Mouse (Mus musculus): ENCODE results near the gene Col15a1. TPM values are rescaled to one million over a fixed set of nuclear protein-coding genes. Genes with fewer than 3 reads are reported as not detected.

Gene Col15a1
- polyA plus RNA-seq, 1 experiment from 2014 or later = 25.0 TPM

GRCm38 (mm10) chr4:47333541-47333940 is 125.6 kb downstream of the Col15a1 start:
- 90% methylated on average over 3 of the region's 3 CpGs for WGBS

GRCm38 (mm10) chr4:47336941-47337600 is 129.1 kb downstream of the Col15a1 start:
- Histone ChIP-seq H3K4me3 (no peak overlapping the region), H3K4me1 (peaks cover 5% of the 10 kb centered on the region; the same call in 1 of the 2 replicates), H3K36me3 (no peaks in the 10 kb centered on the region), H3K27me3 (no peaks in the 10 kb centered on the region), H3K4me2 (no peak overlapping the region), H3K9me3 (no peaks in the 10 kb centered on the region), H3K27ac (no peak overlapping the region), H3K9ac (no peak overlapping the region)
- no peak for ATAC-seq (ENCODE audit: insufficient number of reproducible peaks, low FRiP score, low TSS enrichment, low read depth)
- 54% methylated on average over 3 of the region's 3 CpGs for WGBS

More at GRCm38 (mm10) chr4:47333541-47333940, 125.6 kb downstream of the Col15a1 start:
- no peaks in the 10 kb centered on the region for H3K27me3 ChIP-seq
- H3K9me3 ChIP-seq = no peaks in the 10 kb centered on the region
- H3K4me2 ChIP-seq = no peak overlapping the region
- H3K9ac ChIP-seq = no peak overlapping the region
- H3K27ac ChIP-seq = no peak overlapping the region
- no peak for ATAC-seq (ENCODE audit: insufficient number of reproducible peaks, low FRiP score, low TSS enrichment, low read depth)
- H3K4me1 ChIP-seq = 0 out of 2 replicates have a peak, but pooled peaks cover 2% of the 10 kb centered on the region
- no peaks in the 10 kb centered on the region for H3K36me3 ChIP-seq
- H3K4me3 ChIP-seq = no peak overlapping the region

- WGBS = 33% methylated on average over 8 of the region's 8 CpGs
- Histone ChIP-seq H3K9me3 (no peaks in the 10 kb centered on the region), H3K9ac (no peak overlapping the region), H3K27me3 (no peaks in the 10 kb centered on the region), H3K4me3 (no peak overlapping the region), H3K27ac (no peak overlapping the region), H3K4me2 (no peak overlapping the region), H3K4me1 (peaks cover 13% of the 10 kb centered on the region), H3K36me3 (no peaks in the 10 kb centered on the region)
- no peak for ATAC-seq (ENCODE audit: insufficient number of reproducible peaks, low FRiP score, low TSS enrichment, low read depth)
Observed at GRCm38 (mm10) chr4:47342632-47343031, 134.7 kb downstream of the Col15a1 start.

GRCm38 (mm10) chr4:47347022-47347421 is 139.1 kb downstream of the Col15a1 start:
- H3K9ac ChIP-seq = no peak overlapping the region
- H3K4me1 ChIP-seq = peaks cover 17% of the 10 kb centered on the region
- H3K9me3 ChIP-seq = no peaks in the 10 kb centered on the region
- no peak overlapping the region for H3K4me2 ChIP-seq
- 66% methylated on average over 4 of the region's 4 CpGs for WGBS
- no peaks in the 10 kb centered on the region for H3K27me3 ChIP-seq
- ATAC-seq (ENCODE audit: insufficient number of reproducible peaks, low FRiP score, low TSS enrichment, low read depth) = no peak
- H3K27ac ChIP-seq = no peak overlapping the region
- no peaks in the 10 kb centered on the region for H3K36me3 ChIP-seq
- no peak overlapping the region for H3K4me3 ChIP-seq

GRCm38 (mm10) chr4:47349759-47350158 is 141.8 kb downstream of the Col15a1 start:
- Histone ChIP-seq H3K9ac (no peak overlapping the region), H3K27me3 (no peaks in the 10 kb centered on the region), H3K27ac (no peak overlapping the region), H3K4me1 (peaks cover 20% of the 10 kb centered on the region), H3K36me3 (no peaks in the 10 kb centered on the region), H3K4me3 (no peak overlapping the region), H3K9me3 (no peaks in the 10 kb centered on the region), H3K4me2 (no peak overlapping the region)
- no peak for ATAC-seq (ENCODE audit: insufficient number of reproducible peaks, low FRiP score, low TSS enrichment, low read depth)
- WGBS = 38% methylated on average over 6 of the region's 6 CpGs

GRCm38 (mm10) chr4:47351386-47352049 is 143.6 kb downstream of the Col15a1 start:
- no peaks in the 10 kb centered on the region for H3K27me3 ChIP-seq
- no peak overlapping the region for H3K9ac ChIP-seq
- H3K4me2 ChIP-seq = peak overlapping the region; percentile 94
- H3K36me3 ChIP-seq = no peaks in the 10 kb centered on the region
- WGBS = 19% methylated on average over 9 of the region's 9 CpGs
- H3K4me3 ChIP-seq = peak overlapping the region; percentile 64
- no peak for ATAC-seq (ENCODE audit: insufficient number of reproducible peaks, low FRiP score, low TSS enrichment, low read depth)
- peaks cover 16% of the 10 kb centered on the region for H3K4me1 ChIP-seq
- peak overlapping the region; percentile 94 for H3K27ac ChIP-seq
- no peaks in the 10 kb centered on the region for H3K9me3 ChIP-seq

GRCm38 (mm10) chr4:47352061-47352661 is 144.2 kb downstream of the Col15a1 start:
- peak overlapping the region; percentile 64 for H3K4me3 ChIP-seq
- H3K9me3 ChIP-seq = no peaks in the 10 kb centered on the region
- peaks cover 16% of the 10 kb centered on the region for H3K4me1 ChIP-seq
- ATAC-seq (ENCODE audit: insufficient number of reproducible peaks, low FRiP score, low TSS enrichment, low read depth) = no peak
- no peaks in the 10 kb centered on the region for H3K27me3 ChIP-seq
- peak overlapping the region; percentile 94 for H3K27ac ChIP-seq
- peak overlapping the region; percentile 94 for H3K4me2 ChIP-seq
- WGBS = under 1% methylated on average over 32 of the region's 32 CpGs
- H3K36me3 ChIP-seq = no peaks in the 10 kb centered on the region
- H3K9ac ChIP-seq = peak overlapping the region; percentile 58

- peak within 1 kb of the TSS; percentile 97 for H3K27ac ChIP-seq
- no peaks in the 10 kb centered on the region for H3K9me3 ChIP-seq
- H3K36me3 ChIP-seq = no peaks in the 10 kb centered on the region
- WGBS = under 1% methylated on average over 52 of the region's 65 CpGs
- H3K4me3 ChIP-seq = peak within 1 kb of the TSS; percentile 64
- peak within 1 kb of the TSS; percentile 64 for H3K9ac ChIP-seq
- H3K4me1 ChIP-seq = peaks cover 16% of the 10 kb centered on the region
- H3K27me3 ChIP-seq = no peaks in the 10 kb centered on the region
- ATAC-seq (ENCODE audit: insufficient number of reproducible peaks, low FRiP score, low TSS enrichment, low read depth) = peak; percentile 100
- peak within 1 kb of the TSS; percentile 94 for H3K4me2 ChIP-seq
Observed at GRCm38 (mm10) chr4:47352803-47353388, 144.9 kb downstream of the Col15a1 start, which contains the start of gene Tgfbr1. Tgfbr1 (plus strand) TSS chr4:47353222.

- Histone ChIP-seq H3K4me1 (peaks cover 16% of the 10 kb centered on the region), H3K27me3 (no peaks in the 10 kb centered on the region), H3K4me2 (peak overlapping the region; percentile 94), H3K36me3 (no peaks in the 10 kb centered on the region), H3K4me3 (peak overlapping the region; percentile 64), H3K27ac (peak overlapping the region; percentile 97), H3K9me3 (no peaks in the 10 kb centered on the region), H3K9ac (peak overlapping the region; percentile 64)
- ATAC-seq (ENCODE audit: insufficient number of reproducible peaks, low FRiP score, low TSS enrichment, low read depth) = peak; percentile 77
- WGBS = 1% methylated on average over 57 of the region's 73 CpGs
Observed at GRCm38 (mm10) chr4:47353416-47354111, 145.6 kb downstream of the Col15a1 start.

- Histone ChIP-seq H3K9me3 (no peaks in the 10 kb centered on the region), H3K27ac (no peak overlapping the region), H3K36me3 (no peaks in the 10 kb centered on the region), H3K27me3 (no peaks in the 10 kb centered on the region), H3K4me2 (peak overlapping the region; percentile 94), H3K4me1 (peaks cover 16% of the 10 kb centered on the region), H3K9ac (no peak overlapping the region), H3K4me3 (peak overlapping the region; percentile 64)
- ATAC-seq (ENCODE audit: insufficient number of reproducible peaks, low FRiP score, low TSS enrichment, low read depth) = no peak
- WGBS = 28% methylated on average over 3 of the region's 3 CpGs
Observed at GRCm38 (mm10) chr4:47354304-47354703, 146.3 kb downstream of the Col15a1 start.

GRCm38 (mm10) chr4:47362662-47363061 is 154.7 kb downstream of the Col15a1 start:
- no peaks in the 10 kb centered on the region; the same call in 1 of the 2 replicates for H3K36me3 ChIP-seq
- no peak overlapping the region for H3K4me3 ChIP-seq
- H3K9ac ChIP-seq = no peak overlapping the region
- no peaks in the 10 kb centered on the region for H3K9me3 ChIP-seq
- ATAC-seq (ENCODE audit: insufficient number of reproducible peaks, low FRiP score, low TSS enrichment, low read depth) = no peak
- H3K27me3 ChIP-seq = no peaks in the 10 kb centered on the region
- H3K4me1 ChIP-seq = peaks cover 10% of the 10 kb centered on the region
- no peak overlapping the region for H3K4me2 ChIP-seq
- WGBS = 88% methylated on average over 2 of the region's 2 CpGs
- H3K27ac ChIP-seq = no peak overlapping the region

Measured in limb, embryonic 15.5 days (tissue).